Mouse (Mus musculus) left cerebral cortex, adult 9 months (tissue): Measurements from ENCODE around the gene Wdr70.

ENCODE experiments used
- DNase-seq, 2 experiments: peaks; one replicate each; pipeline ENCODE4 v3.0.0; 2022; ENCODE audit warnings: low spot score in 2 of 2

The Wdr70 gene

DNA sequence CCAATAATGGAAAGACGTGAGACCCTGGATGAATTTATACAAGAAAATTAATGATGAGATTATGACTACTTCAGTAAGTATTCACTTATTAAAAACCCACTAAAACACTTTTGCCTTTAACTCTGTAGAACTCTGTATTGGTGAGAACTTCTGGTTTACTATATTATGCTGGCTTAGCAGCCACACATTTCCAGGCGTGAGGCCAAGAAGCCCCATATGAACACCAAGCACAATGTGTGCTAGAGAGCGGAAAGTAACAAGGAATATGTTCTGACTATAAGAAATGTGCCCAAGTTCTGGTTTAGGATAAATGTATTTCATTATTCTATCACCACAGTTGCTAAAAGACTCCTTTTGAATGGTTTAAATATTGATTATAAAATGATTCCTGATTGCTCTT is 68.4 kb downstream of the Wdr70 start:
- peak; percentile 22 to 66 for DNase-seq

DNA sequence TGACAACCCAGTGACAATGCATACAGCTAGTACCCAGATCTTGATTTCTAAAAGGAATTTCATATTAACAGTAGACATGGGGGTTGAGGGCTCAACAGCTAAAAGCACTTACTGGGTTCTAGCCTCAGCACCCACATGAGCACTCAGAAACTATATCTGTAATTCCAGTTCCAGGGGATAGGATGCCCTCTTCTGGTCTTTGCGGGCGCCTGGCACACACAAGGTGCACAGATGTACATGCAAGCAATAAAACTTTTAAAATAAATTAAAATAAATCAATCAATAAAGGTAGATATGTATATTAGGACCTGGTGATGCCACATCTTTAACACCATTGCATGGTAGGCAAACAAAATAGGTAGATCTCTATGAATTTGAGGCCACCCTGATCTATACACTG is 71.5 kb downstream of the Wdr70 start:
- no peak for DNase-seq

DNA sequence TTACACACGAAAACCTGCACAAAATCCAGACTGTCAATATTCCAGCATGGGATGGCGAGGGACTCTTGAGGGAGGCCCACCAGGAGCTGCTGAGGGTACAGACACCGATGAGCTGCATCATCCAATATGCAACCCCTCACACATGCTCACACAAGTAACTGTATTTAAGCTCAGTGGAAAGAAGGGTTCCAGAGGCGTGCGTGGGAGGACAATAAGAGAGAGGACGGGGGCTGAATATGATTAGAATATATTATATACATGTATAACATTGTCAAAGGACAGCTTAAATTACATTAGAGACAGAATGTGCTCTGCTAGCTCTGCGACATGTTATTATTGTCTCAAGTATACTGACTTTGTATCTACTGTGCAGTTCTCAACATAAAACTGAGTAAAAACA is 87.6 kb downstream of the Wdr70 start:
- peak; percentile 27 to 28 for DNase-seq

DNA sequence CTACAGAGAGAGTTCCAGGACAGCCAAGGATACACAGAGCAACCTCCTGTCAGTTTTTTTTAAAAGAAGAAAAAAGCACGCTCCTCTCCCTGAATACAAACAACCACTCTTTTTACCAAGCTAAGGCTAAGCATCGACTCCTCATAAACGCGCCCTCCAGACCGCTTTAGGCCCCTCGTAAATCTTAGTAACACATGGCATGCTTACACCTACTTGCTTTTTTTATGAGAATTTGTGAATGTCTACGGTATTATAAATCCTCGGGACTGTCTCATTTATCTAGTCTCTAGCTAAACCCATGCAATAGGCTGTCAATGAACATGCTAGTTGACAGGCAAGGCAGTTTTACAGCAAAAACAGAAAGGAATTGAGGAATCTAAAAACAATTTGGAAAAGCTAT is 91.6 kb downstream of the Wdr70 start:
- DNase-seq, result no peak

DNA sequence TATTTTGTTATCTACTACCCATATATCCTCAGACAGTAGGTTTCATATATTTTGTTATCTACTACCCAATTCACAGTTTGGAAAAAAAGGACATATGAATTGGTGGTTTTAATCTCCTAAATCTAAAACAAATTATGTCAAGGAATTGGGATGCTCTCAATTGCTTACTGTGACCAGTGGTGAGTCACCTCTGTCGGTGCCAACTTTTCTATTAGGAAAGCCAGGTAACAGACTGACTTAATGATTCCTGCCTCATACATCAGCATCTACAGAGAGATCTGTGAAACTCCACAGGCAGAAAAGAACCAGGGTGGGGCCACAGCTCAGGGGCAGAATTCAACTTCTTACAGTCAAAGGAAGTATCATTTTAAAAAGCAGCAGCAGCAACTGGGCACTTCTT is 93.0 kb downstream of the Wdr70 start:
- DNase-seq, result no peak

DNA sequence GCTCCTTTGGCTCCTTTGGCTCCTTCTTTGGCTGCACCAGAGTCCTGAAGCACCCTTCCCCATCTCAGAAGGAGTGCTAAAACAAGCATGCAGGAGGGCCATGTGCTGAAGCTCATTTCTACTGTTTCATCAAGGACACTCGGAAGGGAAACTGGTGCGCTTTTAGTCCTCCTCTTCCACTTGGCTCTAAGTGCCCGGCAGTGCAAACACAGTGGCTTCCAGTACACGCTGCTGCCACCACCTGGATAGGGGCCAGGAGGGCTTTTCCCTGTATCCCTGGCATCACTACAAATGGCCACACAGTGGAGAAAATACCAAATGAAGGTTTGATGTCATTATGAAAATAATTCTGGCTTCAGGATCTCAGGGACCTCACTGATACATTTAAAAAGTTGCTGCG is 93.5 kb downstream of the Wdr70 start:
- no peak for DNase-seq

DNA sequence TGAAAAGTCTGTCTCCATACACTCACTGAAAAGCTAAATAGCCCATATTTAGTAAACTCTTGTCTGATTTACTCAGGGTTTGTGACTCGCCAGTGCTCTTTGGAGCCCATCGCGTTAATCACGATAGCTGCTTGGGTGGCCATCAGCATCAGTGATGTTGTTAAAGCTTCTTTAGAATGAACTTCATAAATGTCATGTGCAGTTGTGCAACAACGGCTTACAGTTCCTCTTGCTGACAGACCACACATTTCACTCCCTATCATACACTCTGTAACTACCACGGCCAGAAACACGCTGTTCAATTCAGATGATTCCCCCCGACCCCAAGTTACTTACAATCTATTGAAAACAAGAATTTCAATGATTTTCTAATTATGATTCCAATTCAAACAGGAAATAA is 95.2 kb downstream of the Wdr70 start:
- no peak for DNase-seq

DNA sequence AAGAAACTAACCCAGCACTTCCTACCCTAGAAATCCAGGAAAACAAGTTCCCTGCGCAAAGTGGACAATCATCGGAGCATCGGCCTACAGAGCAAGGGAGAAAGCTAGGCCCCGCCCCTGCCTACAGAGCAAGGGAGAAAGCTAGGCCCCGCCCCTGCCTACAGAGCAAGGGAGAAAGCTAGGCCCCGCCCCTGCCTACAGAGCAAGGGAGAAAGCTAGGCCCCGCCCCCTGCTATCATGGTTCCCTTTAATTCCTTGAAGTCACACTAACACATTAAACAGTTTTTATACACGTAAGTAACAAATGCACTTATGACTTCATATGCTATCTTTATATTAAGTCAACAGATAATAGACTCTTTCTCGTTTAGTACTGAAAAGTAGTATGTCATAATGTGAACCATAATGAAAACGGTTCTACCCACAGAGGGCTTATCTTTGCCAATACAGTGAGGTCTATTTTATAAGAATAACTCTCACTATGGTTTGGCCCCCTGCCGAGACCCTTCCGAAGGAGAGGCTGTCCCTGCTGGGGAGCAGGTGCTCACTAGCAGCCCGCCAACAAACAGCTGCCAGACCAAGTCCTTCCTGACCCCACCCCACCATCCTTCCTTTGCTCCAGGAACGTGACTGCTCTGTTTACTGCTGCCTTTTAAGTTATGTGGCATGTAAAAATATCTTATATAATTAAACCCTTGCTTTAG is 100.0 kb downstream of the Wdr70 start:
- DNase-seq, result no peak

DNA sequence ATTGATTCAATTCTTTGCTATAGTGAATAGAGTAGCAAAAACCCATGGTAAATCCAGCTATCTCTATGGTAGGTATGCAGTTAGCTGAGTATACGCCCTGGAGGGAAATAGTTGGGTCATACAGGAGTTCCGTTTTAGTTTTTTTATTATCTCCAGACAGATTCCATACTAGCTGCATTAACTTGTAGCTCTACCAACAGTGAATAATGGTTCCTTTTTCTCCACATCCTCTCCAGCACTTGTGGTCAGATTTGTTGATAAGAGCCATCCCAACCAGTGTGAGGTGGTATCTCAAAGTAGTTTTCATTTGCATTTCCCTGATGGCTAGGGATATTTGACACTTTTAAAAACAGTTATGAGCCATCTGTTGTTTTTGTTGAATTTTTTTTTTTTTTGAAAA is 100.9 kb downstream of the Wdr70 start:
- DNase-seq, result no peak

DNA sequence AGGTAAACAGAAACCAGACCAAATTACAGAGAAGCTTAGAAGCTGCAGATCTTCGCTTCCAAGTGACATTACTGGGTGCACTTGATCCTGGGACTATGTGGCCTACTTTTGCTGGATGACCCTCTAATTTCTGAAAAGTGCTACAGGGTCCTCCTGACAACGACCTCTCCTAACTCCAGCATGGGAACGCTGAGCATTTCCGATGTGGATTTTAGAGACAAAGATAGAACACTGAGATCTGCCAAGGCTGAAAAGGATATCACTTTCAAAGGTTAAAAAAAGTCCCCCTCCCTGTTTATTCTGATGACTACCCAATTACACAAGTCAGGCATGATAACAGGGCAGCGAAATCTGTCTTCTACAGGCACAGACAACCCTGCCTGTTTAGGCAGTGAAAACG is 105.3 kb downstream of the Wdr70 start:
- no peak for DNase-seq

DNA sequence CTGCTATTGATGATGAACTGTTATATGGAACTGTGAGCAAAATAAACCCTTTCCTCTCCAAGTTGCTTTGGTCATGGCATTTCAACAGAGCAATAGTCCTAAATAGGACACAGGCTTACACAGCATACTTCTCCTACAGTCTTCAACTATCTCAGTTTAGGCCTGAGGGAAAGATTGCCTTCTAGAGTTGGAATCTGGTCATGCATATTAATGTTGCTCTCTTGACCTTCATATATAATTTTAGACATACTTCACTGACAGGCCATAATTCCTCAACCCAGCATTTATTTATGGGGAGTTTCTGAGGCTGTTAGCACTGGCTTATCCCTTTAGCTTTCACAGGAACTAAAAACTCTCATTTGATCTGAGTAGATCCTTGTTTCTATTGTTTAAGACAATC is 108.9 kb downstream of the Wdr70 start:
- no peak for DNase-seq

DNA sequence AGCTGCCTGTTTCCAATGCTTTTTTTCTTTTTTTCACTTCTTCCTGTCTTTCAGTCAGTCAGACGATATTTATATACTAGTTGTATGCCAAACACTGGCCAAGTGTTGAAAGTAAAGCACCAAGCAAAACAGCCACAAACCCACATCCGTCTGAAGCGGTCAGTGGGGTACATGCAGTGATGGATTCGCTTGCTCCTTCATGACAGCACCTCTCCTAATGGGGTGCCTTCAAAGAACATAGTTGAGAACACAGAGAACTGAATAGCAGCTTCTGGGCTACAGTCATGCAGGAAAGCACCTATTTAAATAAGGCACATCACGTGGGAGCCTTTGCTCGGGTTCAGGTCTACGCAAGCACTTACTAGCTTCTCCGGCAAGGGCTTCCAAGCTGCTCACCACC is 111.6 kb downstream of the Wdr70 start:
- DNase-seq, result no peak

DNA sequence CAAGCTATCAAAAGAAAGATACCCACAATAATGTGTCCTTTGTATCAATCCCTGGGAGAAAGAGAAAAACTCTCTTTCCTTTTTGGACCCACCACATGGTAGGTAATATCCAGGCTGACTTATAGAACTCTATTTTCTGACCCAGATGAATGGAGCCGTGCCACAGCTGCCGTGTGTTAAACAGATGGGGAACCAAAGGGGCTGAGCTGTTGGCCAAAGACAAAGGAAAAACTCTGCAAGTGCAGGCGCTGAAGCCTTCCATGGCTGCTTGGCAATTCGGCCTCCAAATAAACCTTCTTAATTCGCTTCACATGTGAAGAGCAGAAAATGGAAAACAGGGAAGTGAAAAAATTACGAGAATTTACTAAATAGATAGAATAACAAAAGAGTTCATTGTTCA is 112.7 kb downstream of the Wdr70 start:
- DNase-seq, result no peak

DNA sequence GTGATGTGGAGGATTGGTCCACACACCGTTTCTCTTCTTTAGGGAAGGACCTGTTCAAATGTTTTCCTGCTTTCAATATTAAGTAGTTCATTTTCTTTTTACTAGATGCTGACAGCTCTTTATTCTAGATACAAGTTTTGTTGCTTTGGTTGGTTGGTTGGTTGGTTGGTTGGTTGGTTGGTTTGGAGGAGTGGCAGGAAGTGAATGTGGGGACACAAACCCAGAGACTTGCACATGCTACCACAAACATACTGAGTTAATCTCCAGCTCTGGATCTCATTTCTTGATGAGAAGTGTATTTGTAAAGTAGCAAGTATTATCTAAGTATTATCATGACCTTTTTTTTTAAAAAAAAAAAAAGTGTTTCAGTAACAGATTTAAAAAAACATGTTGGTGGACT is 120.4 kb downstream of the Wdr70 start:
- no peak for DNase-seq

DNA sequence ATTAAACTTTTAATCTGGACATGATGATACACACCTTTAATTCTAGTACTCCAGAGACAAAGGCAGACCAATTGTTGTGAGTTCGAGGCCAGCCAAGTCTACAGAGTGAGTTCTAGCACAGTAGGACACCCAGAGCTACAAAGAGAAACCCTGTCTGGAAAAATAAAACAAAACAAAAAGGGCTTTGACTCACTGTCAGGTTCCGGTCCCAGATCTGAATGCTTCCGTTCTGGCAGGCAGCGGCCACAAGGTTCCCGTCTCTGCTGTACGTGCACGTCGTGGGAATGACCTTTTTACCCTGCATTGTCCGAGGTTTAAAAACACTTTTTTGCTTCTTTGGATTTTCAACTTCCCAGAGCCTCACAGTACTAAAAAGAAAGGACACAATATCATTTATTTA is 122.2 kb downstream of the Wdr70 start:
- no peak for DNase-seq

DNA sequence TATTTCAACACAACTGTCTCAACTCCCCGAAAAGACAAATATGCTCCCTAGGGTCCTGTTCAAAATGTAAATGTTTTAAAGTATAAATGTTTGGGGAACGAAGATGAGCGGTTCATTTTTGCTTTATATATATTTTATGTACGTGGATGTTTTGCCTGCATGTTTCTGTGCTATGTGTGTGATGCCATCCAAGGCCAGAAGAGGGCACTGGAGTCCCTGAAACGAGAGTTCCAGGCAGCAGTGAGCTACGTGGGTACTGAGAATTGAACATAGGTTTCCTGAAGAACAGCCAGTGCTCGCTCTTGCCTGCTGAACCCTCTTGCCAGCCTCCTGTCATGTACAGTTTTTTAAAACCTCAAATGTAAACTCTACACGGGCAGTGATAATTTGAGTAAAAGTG is 124.6 kb downstream of the Wdr70 start:
- no peak for DNase-seq

DNA sequence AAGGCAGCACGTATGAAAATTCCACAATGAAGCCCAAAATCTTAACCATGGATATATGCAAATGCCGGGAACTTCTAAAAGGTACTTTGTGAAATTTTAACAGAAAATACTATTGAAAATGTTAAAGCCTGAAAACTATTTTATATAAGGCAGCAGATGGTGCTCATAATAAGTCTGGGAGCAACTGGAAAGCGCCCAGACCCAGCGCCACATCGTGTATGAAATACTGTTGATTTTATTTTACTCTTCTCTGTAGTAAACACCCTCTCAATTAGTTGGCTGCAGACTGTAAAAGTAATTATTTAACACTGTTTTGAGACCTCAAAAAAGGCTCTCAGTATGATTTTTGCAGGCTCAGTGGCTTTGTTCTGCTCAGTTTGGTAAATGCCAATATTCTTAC is 126.5 kb downstream of the Wdr70 start:
- DNase-seq, result no peak

DNA sequence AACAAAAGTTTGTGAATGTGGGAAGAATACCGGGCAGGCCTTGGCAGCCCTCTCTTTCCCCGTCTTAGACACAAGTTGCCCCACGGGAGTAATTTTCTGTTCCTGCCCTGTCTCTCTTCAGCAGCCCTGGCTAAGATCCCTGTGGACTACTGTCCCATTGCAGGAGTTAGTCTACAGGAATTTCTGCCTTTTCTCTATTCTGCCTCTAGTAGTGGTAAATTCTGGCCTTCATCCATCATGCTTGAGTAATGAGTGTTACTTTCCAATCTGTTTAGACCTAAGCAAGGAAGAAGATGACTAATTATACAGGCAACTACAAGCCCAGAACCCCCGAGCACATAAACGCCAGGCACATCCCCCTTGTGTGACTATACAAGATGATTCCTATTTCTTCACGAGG is 136.2 kb downstream of the Wdr70 start:
- DNase-seq, result no peak

DNA sequence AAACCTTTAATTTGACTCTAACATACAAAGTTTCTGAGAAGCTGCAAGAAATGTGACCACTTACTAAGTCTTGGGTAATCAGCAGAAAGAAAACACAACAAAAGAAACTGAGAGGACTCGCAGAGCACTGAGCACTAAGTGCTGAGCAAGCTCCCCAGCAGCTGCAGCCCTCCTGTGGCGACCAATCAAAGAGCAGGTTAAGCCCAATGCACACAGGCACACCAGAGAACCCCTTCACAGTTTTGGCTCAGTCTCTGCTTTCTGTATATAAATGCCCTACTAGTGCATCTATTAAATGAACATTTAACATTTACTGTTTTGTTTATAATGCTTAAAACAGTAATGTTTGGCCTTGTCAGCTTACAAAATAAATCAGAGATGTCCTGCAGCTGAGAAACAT is 137.5 kb downstream of the Wdr70 start:
- DNase-seq, result no peak

DNA sequence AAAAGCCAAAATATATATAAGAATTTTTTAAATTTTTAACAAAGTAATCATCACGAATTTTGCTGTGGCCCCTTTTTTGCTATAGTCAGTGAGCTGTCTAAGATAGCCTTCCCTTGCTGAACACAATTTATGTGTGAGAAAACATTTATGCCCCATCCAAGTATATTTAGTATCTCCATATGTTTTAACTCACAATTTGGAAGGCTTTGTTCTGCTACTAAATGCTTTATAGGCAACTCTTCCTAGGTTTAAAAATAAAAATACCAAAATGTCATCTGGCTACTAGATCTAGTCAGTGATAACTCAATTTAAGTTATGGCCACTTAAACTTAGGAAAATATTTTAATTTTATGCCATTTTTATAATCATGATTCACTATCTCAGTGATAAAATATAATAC is 142.1 kb downstream of the Wdr70 start:
- DNase-seq, result no peak

DNA sequence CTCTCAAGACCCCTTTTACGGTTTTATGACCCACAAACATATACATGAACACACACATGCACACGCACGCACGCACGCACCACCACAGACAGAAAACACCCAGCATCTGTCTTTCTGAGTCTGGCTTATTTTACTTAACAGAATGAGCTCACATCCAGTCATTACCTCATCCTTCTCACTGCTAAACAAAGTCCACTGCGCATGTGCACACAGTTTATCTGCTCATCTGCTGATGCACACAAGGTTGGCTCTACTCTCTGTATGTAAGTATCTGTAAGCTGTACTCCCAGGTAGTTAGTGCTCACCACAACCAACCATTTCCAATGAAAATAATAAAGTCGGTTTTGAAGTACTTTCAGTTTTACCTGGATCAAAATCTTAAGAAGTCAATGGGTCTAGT is 148.4 kb downstream of the Wdr70 start:
- DNase-seq, result no peak

DNA sequence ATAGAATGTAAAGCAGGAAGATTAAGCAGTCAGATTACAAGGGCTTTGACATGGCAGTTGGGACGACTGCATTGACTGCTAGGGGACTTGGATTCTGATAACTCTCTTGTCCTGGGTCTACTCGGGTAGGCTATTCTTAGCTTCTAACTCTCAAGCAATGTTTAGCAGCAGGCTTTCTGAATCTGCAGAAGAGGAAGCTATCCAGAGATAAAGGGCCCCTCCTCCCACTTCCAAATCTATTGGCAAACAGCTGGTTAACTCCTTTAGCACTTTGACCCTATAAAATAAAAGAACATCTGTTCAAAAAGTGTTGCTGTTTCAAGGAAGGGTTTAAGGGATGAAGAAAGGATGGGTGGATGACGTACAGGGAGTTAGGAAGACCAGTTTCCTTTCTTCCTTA is 157.3 kb downstream of the Wdr70 start:
- no peak for DNase-seq

DNA sequence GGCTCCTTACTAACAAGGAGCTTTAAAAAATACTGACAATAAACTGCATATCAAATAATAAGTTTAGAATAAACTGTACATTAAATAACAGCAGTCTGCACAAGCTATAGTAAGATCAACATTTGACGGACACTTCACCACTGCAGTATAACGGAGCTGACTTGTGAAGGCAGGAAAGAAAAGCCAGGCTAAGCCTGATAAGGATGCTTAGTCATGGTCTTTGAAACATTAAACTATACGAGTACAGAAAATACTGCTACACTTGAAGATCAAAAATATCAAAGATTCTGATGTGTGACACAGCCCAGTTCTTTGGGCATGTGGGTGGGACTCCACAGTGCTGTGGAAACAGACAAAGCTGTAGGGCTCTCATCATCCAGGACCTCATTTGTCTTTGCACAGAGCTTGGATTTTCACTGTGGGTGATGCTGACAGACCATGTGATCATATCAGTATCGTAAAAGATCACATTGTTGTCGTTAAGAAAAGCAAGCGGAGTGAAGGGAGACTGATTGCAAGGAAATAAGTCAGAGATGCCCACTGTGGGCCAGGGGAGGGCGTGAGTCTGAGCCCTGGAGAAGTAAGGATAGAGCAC is 163.3 kb downstream of the Wdr70 start:
- no peak for DNase-seq

DNA sequence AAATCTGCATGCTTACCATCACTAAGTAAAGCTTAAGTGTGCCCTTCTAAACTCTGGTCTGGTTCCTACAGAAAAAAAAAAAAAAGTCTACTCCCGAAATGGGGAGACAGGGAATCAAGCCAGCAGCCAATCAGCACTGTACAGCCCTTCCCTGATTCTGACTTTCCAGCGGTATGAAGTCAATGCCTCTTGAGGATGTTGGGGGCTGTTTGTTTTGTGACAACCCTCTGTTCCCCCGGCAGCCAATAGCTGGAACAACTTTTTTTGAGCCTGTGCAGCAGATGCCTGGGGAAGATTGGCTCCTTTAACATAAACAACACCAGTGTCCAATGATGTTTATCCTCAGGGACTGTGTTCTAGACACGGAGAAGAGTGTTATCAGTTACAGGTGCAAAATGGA is 164.4 kb downstream of the Wdr70 start:
- DNase-seq, result no peak
